13 mouse cellular contexts compared by ENCODE assay signal in genomic region chr12:81836162-81836561, GRCm38 (mm10). TPM values are rescaled to one million over a fixed set of nuclear protein-coding genes. Genes with fewer than 3 reads are reported as not detected.
A peak's percentile ranks its signal among the peaks of the same experiment; 100 is the strongest.
DNase-seq lines count a peak whose midpoint lies in the region; ATAC-seq and TF ChIP-seq lines count a peak whose summit lies in the region.
"Had no signal": no experiment of that assay in that cellular context is flagged by ENCODE, and none has a peak within 500 bp of the region (broad histone marks: within the 10 kb centered on the region; RNA-seq: fewer than 3 reads in every experiment).

No protein-coding gene starts in this region.

- H3K4me2 ChIP-seq in kidney, embryonic 14.5 days (replicated peaks; ENCODE audit: low read depth, low read length): no peak overlapping the region
- H3K4me2 ChIP-seq: embryonic facial prominence, embryonic 12.5 days; midbrain, embryonic 11.5 days had no signal

- no peak for TF ChIP-seq POLR2A in heart, adult 2 months (IDR thresholded peaks at IDR 0.05; ENCODE audit: insufficient read depth, low read depth, low read length)

- H3K27ac ChIP-seq in heart, adult 2 months: no peak overlapping the region
- H3K27ac ChIP-seq in left cerebral cortex, adult 2 months: no peak overlapping the region
- no peak overlapping the region for H3K27ac ChIP-seq in kidney, embryonic 14.5 days (ENCODE audit: low read depth, low read length)
- H3K27ac ChIP-seq: embryonic facial prominence, embryonic 12.5 days had no signal

- no peaks in the 10 kb centered on the region for H3K36me3 ChIP-seq in heart, adult 2 months (ENCODE audit: control insufficient read depth, insufficient read depth, low read length)
- H3K36me3 ChIP-seq in kidney, embryonic 14.5 days (ENCODE audit: control insufficient read depth, insufficient read depth, low read length): no peaks in the 10 kb centered on the region
- H3K36me3 ChIP-seq: embryonic facial prominence, embryonic 12.5 days had no signal

- WGBS in heart, adult 2 months: 71% methylated on average over 8 of the region's 8 CpGs
- 45% methylated on average over 8 of the region's 8 CpGs for WGBS in kidney, embryonic 14.5 days

- intact Hi-C loops in heart, adult 2 months (cut with DNase I): loop anchor here (1.0 kb wide), 1 partner anchor 78 kb away; no protein-coding TSS in a partner anchor
- intact Hi-C loops in heart, postnatal 36 days (cut with DNase I): loop anchor here (1.0 kb wide), 1 partner anchor 79 kb away; no protein-coding TSS in a partner anchor
- intact Hi-C loops in left cerebral cortex, adult 2 months (cut with DNase I): no loop called here
- intact Hi-C loops in left cerebral cortex, postnatal 4 days (cut with DNase I): no loop called here

- H3K4me3 ChIP-seq in heart, adult 2 months: no peak overlapping the region
- no peak overlapping the region for H3K4me3 ChIP-seq in left cerebral cortex, adult 2 months
- no peak overlapping the region for H3K4me3 ChIP-seq in kidney, embryonic 14.5 days (ENCODE audit: low read length)
- H3K4me3 ChIP-seq: embryonic facial prominence, embryonic 12.5 days had no signal

- H3K9ac ChIP-seq in heart, adult 2 months (ENCODE audit: low read depth, low read length): no peak overlapping the region
- no peak overlapping the region for H3K9ac ChIP-seq in kidney, embryonic 14.5 days (ENCODE audit: low read depth, low read length)
- H3K9ac ChIP-seq: embryonic facial prominence, embryonic 12.5 days had no signal

- peak; percentile 28; the same call in 1 of the 2 replicates for ATAC-seq in kidney, embryonic 14.5 days (ENCODE audit: low FRiP score, low TSS enrichment)
- no peak for ATAC-seq in granulocyte monocyte progenitor cell, adult 5-6 weeks (replicated peaks; ENCODE audit: poor library complexity, severe bottlenecking)

- TF ChIP-seq EP300 in heart, adult 2 months (IDR thresholded peaks at IDR 0.05; ENCODE audit: insufficient read depth, low read depth, low read length): no peak

- DNase-seq in heart, adult 2 months: no peak
- no peak for DNase-seq in heart, postnatal 36 days
- no peak for DNase-seq in left cerebral cortex, adult 2 months (ENCODE audit: extremely low spot score in 1 of 2, low spot score in 2 of 2)
- no peak for DNase-seq in left cerebral cortex, postnatal 4 days
- DNase-seq in lung, postnatal 25 days (ENCODE audit: low spot score): peak; percentile 42
- DNase-seq in cerebellum, adult 11-12 months: no peak
- DNase-seq: cerebellum, postnatal 25 days; layer of hippocampus, postnatal 36 days; right cerebral cortex, postnatal 14 days had no signal

- H3K9me3 ChIP-seq in kidney, embryonic 14.5 days (ENCODE audit: control insufficient read depth, low read length): no peaks in the 10 kb centered on the region
- H3K9me3 ChIP-seq: embryonic facial prominence, embryonic 12.5 days had no signal

- no peaks in the 10 kb centered on the region; the same call in 1 of the 2 replicates for H3K4me1 ChIP-seq in heart, adult 2 months (ENCODE audit: control insufficient read depth, insufficient read depth, low read length)
- H3K4me1 ChIP-seq in kidney, embryonic 14.5 days (ENCODE audit: control insufficient read depth, insufficient read depth, low read length): no peaks in the 10 kb centered on the region
- H3K4me1 ChIP-seq: embryonic facial prominence, embryonic 12.5 days had no signal

- H3K79me2 ChIP-seq in heart, adult 2 months (replicated peaks; ENCODE audit: control insufficient read depth, insufficient read depth, low read length): no peaks in the 10 kb centered on the region

- peak; percentile 66 for TF ChIP-seq CTCF in heart, adult 2 months (IDR thresholded peaks at IDR 0.05)
- TF ChIP-seq CTCF in left cerebral cortex, adult 2 months (IDR thresholded peaks at IDR 0.05): peak; percentile 37

- no peaks in the 10 kb centered on the region for H3K27me3 ChIP-seq in heart, adult 2 months (ENCODE audit: control insufficient read depth, insufficient read depth, low read length)
- no peaks in the 10 kb centered on the region for H3K27me3 ChIP-seq in kidney, embryonic 14.5 days (ENCODE audit: control insufficient read depth, insufficient read depth, low read length)
- H3K27me3 ChIP-seq: embryonic facial prominence, embryonic 12.5 days had no signal

RNA-seq across cellular contexts. Expression of gene Pcnx, which starts 23.7 kb away (rescaled TPM):
- total RNA-seq in heart, adult 2 months (2021): 10 to 100 TPM; 58.3 to 61.7 TPM
- 25.4 and 42.8 TPM in 2 replicates for polyA plus RNA-seq in heart, adult 2 months (2012; rRNA removed)
- 10 to 100 TPM; 54.6 to 57.8 TPM for total RNA-seq in heart, postnatal 36 days (2021)
- total RNA-seq in left cerebral cortex, adult 2 months (2021): 100 to 1,000 TPM in 1 of 2 experiments, 10 to 100 TPM in 1; 99.3 to 109 TPM
- 100 to 1,000 TPM in 1 of 2 experiments, 10 to 100 TPM in 1; 92.7 to 107 TPM for total RNA-seq in left cerebral cortex, postnatal 4 days (2021)
- polyA plus RNA-seq in kidney, embryonic 14.5 days (2014; fragmentation: Nextera tagmentation; extraction: Ambion mirVana): 13.2 and 19.5 TPM in 2 replicates
- total RNA-seq in granulocyte monocyte progenitor cell, adult 5-6 weeks (2014; fragmentation: Nextera tagmentation): 14.8 and 24.4 TPM in 2 replicates
- total RNA-seq in granulocyte monocyte progenitor cell, adult 5-6 weeks (2017): 13.9 TPM in 2 replicates

RNA-seq across cellular contexts. Expression of gene Map3k9, which starts 55.2 kb away (rescaled TPM):
- under 1 TPM; 0.08 to 0.20 TPM for total RNA-seq in heart, adult 2 months (2021)
- polyA plus RNA-seq in heart, adult 2 months (2012; rRNA removed): 0.20 and 0.29 TPM in 2 replicates
- total RNA-seq in heart, postnatal 36 days (2021): under 1 TPM; 0.22 TPM
- total RNA-seq in left cerebral cortex, adult 2 months (2021): 10 to 100 TPM; 63.3 to 68.9 TPM
- 10 to 100 TPM; 86.1 to 90.5 TPM for total RNA-seq in left cerebral cortex, postnatal 4 days (2021)
- polyA plus RNA-seq in kidney, embryonic 14.5 days (2014; fragmentation: Nextera tagmentation; extraction: Ambion mirVana): 0.99 and 1.9 TPM in 2 replicates
- total RNA-seq in granulocyte monocyte progenitor cell, adult 5-6 weeks (2014; fragmentation: Nextera tagmentation): 1.2 TPM in 1 of 2 replicates, not detected in the other
- 0.72 and 0.73 TPM in 2 replicates for total RNA-seq in granulocyte monocyte progenitor cell, adult 5-6 weeks (2017)

Comparison
In these comparisons a context has a peak if more than half of its experiments do, and no peak if none do; other contexts are left out.
1. RNA of gene Map3k9, which starts 55.2 kb away (total RNA-seq): 86.1 to 90.5 TPM in left cerebral cortex, postnatal 4 days and 63.3 to 68.9 TPM in left cerebral cortex, adult 2 months; 0.72 to 1.2 TPM in granulocyte monocyte progenitor cell, adult 5-6 weeks, 0.22 TPM in heart, postnatal 36 days and 0.08 to 0.20 TPM in heart, adult 2 months; every median in the first group is over 10 times any median in the second.
2. intact Hi-C loops: an anchor here in heart, adult 2 months (1.0 kb wide) and heart, postnatal 36 days (1.0 kb wide); none called in left cerebral cortex, adult 2 months and left cerebral cortex, postnatal 4 days.